Mouse (Mus musculus): ENCODE measurements around the gene Slc25a51.
"Not testable (repeated sequence)": the region's sequence is repeated elsewhere in the genome, so short reads cannot be mapped to it uniquely, and the experiment has no call there.

Gene Slc25a51

GRCm38 (mm10) chr4:45396211-45396610 lies 12.4 kb downstream of the Slc25a51 start:
- DNase-seq, result not testable (repeated sequence)

- no peak for DNase-seq
These were observed 14.9 kb downstream of the Slc25a51 start for GRCm38 (mm10) chr4:45393658-45394057.

GRCm38 (mm10) chr4:45392994-45393393 lies 15.6 kb downstream of the Slc25a51 start:
- no peak for DNase-seq

GRCm38 (mm10) chr4:45392572-45392971 lies 16.0 kb downstream of the Slc25a51 start:
- DNase-seq, result no peak

- no peak for DNase-seq
These were observed 16.5 kb downstream of the Slc25a51 start for GRCm38 (mm10) chr4:45392099-45392498.

GRCm38 (mm10) chr4:45387296-45387695 lies 21.3 kb downstream of the Slc25a51 start:
- DNase-seq, result not testable (repeated sequence)

- not testable (repeated sequence) for DNase-seq
These were observed 26.4 kb downstream of the Slc25a51 start for GRCm38 (mm10) chr4:45382133-45382532.

GRCm38 (mm10) chr4:45380903-45381580 lies 27.5 kb downstream of the Slc25a51 start:
- DNase-seq, result not testable (repeated sequence)

GRCm38 (mm10) chr4:45376573-45376972 lies 32.0 kb downstream of the Slc25a51 start:
- DNase-seq, result no peak

- DNase-seq, result no peak
These were observed 33.7 kb downstream of the Slc25a51 start for GRCm38 (mm10) chr4:45374879-45375278.

- DNase-seq, result no peak
These were observed 37.3 kb downstream of the Slc25a51 start for GRCm38 (mm10) chr4:45371261-45371660.

GRCm38 (mm10) chr4:45356653-45357052 lies 51.9 kb downstream of the Slc25a51 start:
- DNase-seq, result no peak
